Mouse (Mus musculus) MEL (cell line): Measurements from ENCODE around the gene Etv2. TPM values are rescaled to one million over a fixed set of nuclear protein-coding genes. Genes with fewer than 3 reads are reported as not detected.
A peak's percentile ranks its signal among the peaks of the same experiment; 100 is the strongest.

Source experiments
- DNase-seq: peaks from one replicate; pipeline ENCODE4 v3.0.0; 2011; ENCODE audit warnings: low read depth, low spot score
- H3K27ac ChIP-seq: 2 replicates; pipeline ENCODE4 v1.5.1; 2012; ENCODE audit warnings: low read depth, mild to moderate bottlenecking, control low read depth, low read length, moderate library complexity; ENCODE audit not compliant: control insufficient read depth
- H3K27me3 ChIP-seq, 2 experiments: fragments of 150-350 bp in 1 of 2; sonication (generic) in 1 of 2; 2 replicates each; pipeline ENCODE4 v1.6.1; 2012; ENCODE audit warnings: low read length in 2 of 2, mild to moderate bottlenecking in 2 of 2, improper control_type of control experiment in 1 of 2, moderate library complexity in 1 of 2; ENCODE audit not compliant: insufficient read depth in 2 of 2, control insufficient read depth in 1 of 2
- H3K36me3 ChIP-seq, 2 experiments: 2 replicates each; pipeline ENCODE4 v1.6.1; 2012 to 2014; ENCODE audit warnings: low read length in 2 of 2, improper control_type of control experiment in 1 of 2, inconsistent platforms in 1 of 2, mild to moderate bottlenecking in 1 of 2; ENCODE audit not compliant: insufficient read depth in 2 of 2, control insufficient read depth in 1 of 2
- H3K4me1 ChIP-seq, 2 experiments: fragments of 150-350 bp in 1 of 2; sonication (generic) in 1 of 2; 2 replicates each; pipeline ENCODE4 v1.6.1; 2012; ENCODE audit warnings: low read length in 2 of 2, improper control_type of control experiment in 1 of 2, mild to moderate bottlenecking in 1 of 2; ENCODE audit not compliant: insufficient read depth in 2 of 2, control insufficient read depth in 1 of 2
- H3K4me3 ChIP-seq, 2 experiments: fragments of 150-350 bp in 1 of 2; sonication (generic) in 1 of 2; 2 replicates each; pipeline ENCODE4 v1.5.1; 2012; ENCODE audit warnings: low read depth in 2 of 2, low read length in 2 of 2, mild to moderate bottlenecking in 2 of 2, moderate library complexity in 2 of 2, control low read depth in 1 of 2, improper control_type of control experiment in 1 of 2; ENCODE audit not compliant: control insufficient read depth in 1 of 2, insufficient read depth in 1 of 2
- H3K79me2 ChIP-seq: 2 replicates; pipeline ENCODE4 v1.6.1; 2012; ENCODE audit warnings: mild to moderate bottlenecking, low read length, moderate library complexity; ENCODE audit not compliant: control insufficient read depth, poor library complexity, insufficient read depth
- H3K9ac ChIP-seq: 2 replicates; pipeline ENCODE4 v1.6.1; 2012; ENCODE audit warnings: low read depth, mild to moderate bottlenecking, control low read depth, low read length, moderate library complexity; ENCODE audit not compliant: control insufficient read depth, poor library complexity, severe bottlenecking
- H3K9me3 ChIP-seq: fragments of 150-350 bp; sonication (generic); replicated peaks from 2 replicates; pipeline ENCODE4 v1.6.1; 2012; ENCODE audit warnings: mild to moderate bottlenecking, low read length, improper control_type of control experiment, moderate library complexity; ENCODE audit not compliant: insufficient read depth
- BHLHE40 ChIP-seq: IDR thresholded peaks from 2 replicates; pipeline ENCODE4 v1.6.1; 2012; ENCODE audit warnings: low read depth, mild to moderate bottlenecking, inconsistent platforms, low read length, improper control_type of control experiment, borderline replicate concordance
- ELF1 ChIP-seq: IDR thresholded peaks from 2 replicates; pipeline ENCODE4 v1.6.1; 2014; ENCODE audit warnings: low read depth, mild to moderate bottlenecking, inconsistent platforms, low read length, improper control_type of control experiment, moderate library complexity
- EP300 ChIP-seq, 2 experiments: IDR thresholded peaks; 2 replicates each; pipeline ENCODE4 v1.6.1; 2011; ENCODE audit warnings: improper control_type of control experiment in 2 of 2, low read length in 2 of 2, low read depth in 1 of 2, mild to moderate bottlenecking in 1 of 2
- GABPA ChIP-seq: IDR thresholded peaks from 2 replicates; pipeline ENCODE4 v1.6.1; 2012; ENCODE audit warnings: low read depth, mild to moderate bottlenecking, inconsistent platforms, low read length, improper control_type of control experiment, moderate library complexity
- KAT2A ChIP-seq: conservative IDR thresholded peaks from 2 replicates; pipeline ENCODE4 v1.6.1; 2012; ENCODE audit warnings: low read depth, low read length, improper control_type of control experiment, inconsistent platforms
- MAX ChIP-seq: IDR thresholded peaks from 2 replicates; pipeline ENCODE4 v1.6.1; 2011; ENCODE audit warnings: low read length, improper control_type of control experiment
- MAZ ChIP-seq: IDR thresholded peaks from 2 replicates; pipeline ENCODE4 v1.6.1; 2012; ENCODE audit warnings: low read depth, mild to moderate bottlenecking, inconsistent platforms, low read length, improper control_type of control experiment
- MEF2A ChIP-seq: IDR thresholded peaks from 2 replicates; pipeline ENCODE4 v1.6.1; 2014; ENCODE audit warnings: low read depth, mild to moderate bottlenecking, inconsistent platforms, low read length, improper control_type of control experiment; ENCODE audit not compliant: poor library complexity, insufficient replicate concordance, severe bottlenecking; ENCODE audit errors: extremely low read depth
- POLR2A ChIP-seq, 2 experiments: IDR thresholded peaks; 2 replicates each; pipeline ENCODE4 v1.6.1; 2011 to 2012; ENCODE audit warnings: low read length in 2 of 2, mild to moderate bottlenecking in 2 of 2, control low read depth in 1 of 2, improper control_type of control experiment in 1 of 2, low read depth in 1 of 2, moderate library complexity in 1 of 2; ENCODE audit not compliant: control insufficient read depth in 1 of 2, insufficient read depth in 1 of 2, poor library complexity in 1 of 2
- POLR2AphosphoS2 ChIP-seq: IDR thresholded peaks from 2 replicates; pipeline ENCODE4 v1.6.1; 2011; ENCODE audit warnings: low read length, improper control_type of control experiment
- SIN3A ChIP-seq: IDR thresholded peaks from 2 replicates; pipeline ENCODE4 v1.6.1; 2012; ENCODE audit warnings: low read length, improper control_type of control experiment, inconsistent platforms
- TBP ChIP-seq: IDR thresholded peaks from 2 replicates; pipeline ENCODE4 v1.8.0; 2011; ENCODE audit warnings: low read depth, low read length, improper control_type of control experiment
- UBTF ChIP-seq: IDR thresholded peaks from 2 replicates; pipeline ENCODE4 v1.6.1; 2012; ENCODE audit warnings: low read depth, mild to moderate bottlenecking, inconsistent platforms, low read length, improper control_type of control experiment, moderate library complexity, borderline replicate concordance; ENCODE audit not compliant: insufficient read depth
- USF2 ChIP-seq, 2 experiments: IDR thresholded peaks; 2 replicates each; pipeline ENCODE4 v1.6.1; 2011 to 2012; ENCODE audit warnings: improper control_type of control experiment in 2 of 2, low read length in 2 of 2, borderline replicate concordance in 1 of 2, inconsistent platforms in 1 of 2, low read depth in 1 of 2, mild to moderate bottlenecking in 1 of 2; ENCODE audit not compliant: insufficient read depth in 1 of 2
- ZC3H11A ChIP-seq: IDR thresholded peaks from 2 replicates; pipeline ENCODE4 v1.6.1; 2012; ENCODE audit warnings: low read depth, mild to moderate bottlenecking, inconsistent platforms, low read length, improper control_type of control experiment
- ZNF384 ChIP-seq: IDR thresholded peaks from 2 replicates; pipeline ENCODE4 v1.6.1; 2012; ENCODE audit warnings: low read depth, mild to moderate bottlenecking, inconsistent platforms, low read length, improper control_type of control experiment
- polyA plus RNA-seq, 2 experiments: library from polyadenylated mRNA; stranded (reverse) in 1 of 2; unstranded in 1 of 2; fragments of >175 nt in 1 of 2; fragments of >200 nt in 1 of 2; gene quantifications; 2 replicates each; pipeline versions ENCODE4 v1.2.1 to v1.2.4; 2012; ENCODE audit warnings: low replicate concordance in 2 of 2, low read depth in 1 of 2; ENCODE audit not compliant: insufficient read length in 2 of 2, insufficient read depth in 1 of 2, missing spikeins in 1 of 2
- total RNA-seq: library from RNA; depleted of rRNA; stranded (reverse); fragments of 300-350 nt; gene quantifications from 2 replicates; pipeline ENCODE4 v1.2.3, GENCODE M21; 2012

Etv2 gene
- total and polyA plus RNA-seq, 3 experiments = 0.15 TPM; not detected in 2

DNA sequence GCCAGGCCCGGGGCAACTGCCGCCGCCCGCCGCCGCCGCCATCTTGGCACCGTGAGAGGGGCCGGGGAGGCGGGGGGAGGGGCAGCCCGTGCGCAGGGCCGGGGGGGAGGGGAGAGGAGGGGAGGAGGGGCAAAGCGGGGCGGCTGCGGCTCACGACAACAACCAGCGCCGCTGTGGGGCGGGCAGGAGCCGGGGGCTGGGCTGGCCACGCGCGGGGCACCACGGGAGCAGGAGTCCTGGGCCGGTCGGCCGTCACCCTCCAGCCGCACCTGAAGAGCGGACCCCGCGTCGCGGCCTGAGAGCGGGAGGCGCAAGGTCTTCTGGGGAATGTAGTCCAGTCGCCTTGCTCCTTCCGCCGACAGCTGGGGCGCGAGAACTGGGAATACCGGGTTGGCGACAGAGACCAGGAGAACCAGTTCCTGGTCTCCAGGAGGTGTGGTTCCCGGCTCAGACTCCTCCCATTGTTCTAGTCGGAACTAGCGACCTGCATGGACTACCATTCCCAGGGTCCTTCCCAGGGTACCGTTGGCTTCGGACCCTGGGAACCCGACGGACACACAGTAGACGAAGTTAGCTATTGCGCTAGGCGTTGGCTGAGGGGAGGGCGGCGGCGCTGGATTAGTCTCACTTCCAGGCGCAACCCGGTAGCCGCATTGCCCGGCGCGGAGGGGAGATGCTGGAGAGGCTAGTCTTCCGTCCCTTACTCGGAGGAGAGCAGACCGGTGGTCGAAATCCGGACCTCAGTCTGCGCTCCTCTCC, 46.8 kb downstream of the Etv2 start, which contains the start of gene Kmt2b (continued):
- TF ChIP-seq MEF2A (no peak), SIN3A (peak; percentile 68; the same call in 1 of the 2 replicates), ZC3H11A (no peak), UBTF (no peak), ZNF384 (no peak), MAZ (peak; percentile 91), POLR2A (IDR thresholded peaks at IDR 0.05; ENCODE audit: control insufficient read depth in 1 of 2, insufficient read depth in 1 of 2, low read depth in 1 of 2, low read length in 2 of 2, poor library complexity in 1 of 2) (peak in 1 of 2 experiments; percentile 69; a peak in 2 of 4 replicates), POLR2AphosphoS2 (no peak), KAT2A (peak; percentile 87), ELF1 (peak; percentile 68; the same call in 1 of the 2 replicates), TBP (no peak), USF2 (IDR thresholded peaks at IDR 0.05; ENCODE audit: borderline replicate concordance in 1 of 2, insufficient read depth in 1 of 2, low read depth in 1 of 2, low read length in 2 of 2) (no peak)

DNA sequence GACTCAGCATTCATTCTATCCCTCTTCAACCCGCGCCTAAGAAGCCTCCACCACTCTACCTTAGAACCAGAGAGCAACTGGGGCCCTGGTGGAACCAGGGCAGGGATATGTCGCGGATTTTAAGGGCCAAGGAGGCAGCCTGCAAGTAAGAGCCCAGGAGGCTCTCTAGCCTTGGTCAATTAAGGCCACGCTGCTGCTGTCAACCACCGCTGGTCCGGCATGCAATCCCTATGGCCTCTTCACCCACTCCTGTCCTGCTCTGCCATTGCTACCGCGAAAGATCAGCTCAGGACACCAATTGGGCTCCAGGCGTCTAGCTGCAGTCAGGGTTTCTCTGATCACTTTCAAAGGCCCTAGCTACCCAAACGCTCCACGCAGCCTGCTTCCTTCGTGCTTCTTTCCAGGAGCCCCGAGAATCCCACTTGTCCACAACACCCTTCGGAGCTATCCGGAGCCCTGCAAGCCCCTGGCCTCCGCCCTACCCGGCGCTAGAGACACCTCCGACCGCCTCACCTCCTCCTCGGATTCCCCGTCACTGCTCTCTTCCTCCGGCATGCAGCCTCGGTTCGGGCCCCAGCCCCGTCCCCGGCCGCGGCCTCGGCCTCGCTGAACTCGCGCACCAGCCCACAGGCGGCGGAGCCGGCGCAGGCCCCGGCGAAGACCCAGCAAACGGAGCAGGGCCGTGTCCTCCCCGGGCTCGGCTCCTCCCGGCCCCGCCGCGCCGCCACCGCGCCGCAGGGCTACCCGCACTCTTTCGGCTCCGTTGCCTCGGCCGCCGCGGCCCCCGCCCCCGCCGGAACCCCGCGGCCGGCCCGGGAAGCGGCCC, 47.6 kb downstream of the Etv2 start:
- H3K9me3 ChIP-seq = no peaks in the 10 kb centered on the region
- H3K36me3 ChIP-seq = peaks cover 4 to 10% of the 10 kb centered on the region in 2 experiments; a peak in 2 of 4 replicates
- peaks cover 4 to 25% of the 10 kb centered on the region in 2 experiments; a peak in 3 of 4 replicates for H3K4me1 ChIP-seq
- H3K4me3 ChIP-seq = peak overlapping the region; percentile 83 to 99
- H3K27ac ChIP-seq = peak overlapping the region; percentile 50
- H3K27me3 ChIP-seq = no peaks in the 10 kb centered on the region
- no peak for TF ChIP-seq BHLHE40
- no peak for TF ChIP-seq EP300 (IDR thresholded peaks at IDR 0.05; ENCODE audit: low read depth in 1 of 2, low read length in 2 of 2)
- no peak for TF ChIP-seq GABPA
- no peak for TF ChIP-seq MAX
- TF ChIP-seq POLR2A (IDR thresholded peaks at IDR 0.05; ENCODE audit: control insufficient read depth in 1 of 2, insufficient read depth in 1 of 2, low read depth in 1 of 2, low read length in 2 of 2, poor library complexity in 1 of 2) = peak in 1 of 2 experiments; percentile 79; a peak in 2 of 4 replicates
- TF ChIP-seq SIN3A = peak; percentile 61
- TF ChIP-seq ZNF384 = no peak
- TF ChIP-seq UBTF = peak; percentile 83; the same call in 1 of the 2 replicates
- no peak for TF ChIP-seq KAT2A
- peaks cover 36% of the 10 kb centered on the region for H3K79me2 ChIP-seq
- DNase-seq = peak; percentile 57
- peak overlapping the region; percentile 93 for H3K9ac ChIP-seq
